25 mouse cellular contexts compared by ENCODE assay signal in genomic region chr5:134973526-134973925, GRCm38 (mm10). TPM values are rescaled to one million over a fixed set of nuclear protein-coding genes. Genes with fewer than 3 reads are reported as not detected.
A peak's percentile ranks its signal among the peaks of the same experiment; 100 is the strongest.
DNase-seq lines count a peak whose midpoint lies in the region; ATAC-seq and TF ChIP-seq lines count a peak whose summit lies in the region.
"Had no signal": no experiment of that assay in that cellular context is flagged by ENCODE, and none has a peak within 500 bp of the region (broad histone marks: within the 10 kb centered on the region; RNA-seq: fewer than 3 reads in every experiment).

No protein-coding gene starts in this region.

- no peak overlapping the region for H3K9ac ChIP-seq in lung, embryonic 14.5 days
- no peak overlapping the region for H3K9ac ChIP-seq in ES-E14 (ENCODE audit: insufficient read depth, low read depth, low read length, poor library complexity, severe bottlenecking)
- H3K9ac ChIP-seq: heart, embryonic 12.5 days; stomach, embryonic 15.5 days had no signal

- in situ Hi-C loops in ES-E14 (cut with MboI; ENCODE audit: low sequenced_read_pairs in 2 of 2, unreplicated experiment in 2 of 2): no loop called here

- ATAC-seq in lung, embryonic 14.5 days (ENCODE audit: insufficient read depth): no peak
- ATAC-seq: forebrain, embryonic 16.5 days; hindbrain, postnatal 0 days; midbrain, embryonic 16.5 days had no signal

- WGBS in lung, embryonic 14.5 days: 67% methylated on average over 7 of the region's 7 CpGs
- WGBS in lung, adult 2 months: 70% methylated on average over 7 of the region's 7 CpGs
- 73% methylated on average over 7 of the region's 7 CpGs for WGBS in small intestine, adult 2 months

- TF ChIP-seq CTCF in lung, embryonic 14.5 days (IDR thresholded peaks at IDR 0.05; ENCODE audit: low read depth): no peak
- TF ChIP-seq CTCF in lung, adult 2 months (IDR thresholded peaks at IDR 0.05; ENCODE audit: insufficient read depth, low read length): no peak
- no peak for TF ChIP-seq CTCF in small intestine, adult 2 months (IDR thresholded peaks at IDR 0.05; ENCODE audit: extremely low read depth, insufficient read length, insufficient replicate concordance, low read depth, low read length)

- no peaks in the 10 kb centered on the region for H3K27me3 ChIP-seq in lung, embryonic 14.5 days (ENCODE audit: insufficient read depth, low read length)
- H3K27me3 ChIP-seq in small intestine, adult 2 months (ENCODE audit: control insufficient read depth, insufficient read depth, low read length): no peaks in the 10 kb centered on the region
- H3K27me3 ChIP-seq: stomach, embryonic 15.5 days had no signal

- no peaks in the 10 kb centered on the region for H3K9me3 ChIP-seq in lung, embryonic 14.5 days (ENCODE audit: low read depth, low read length)
- no peaks in the 10 kb centered on the region for H3K9me3 ChIP-seq in ES-E14 (ENCODE audit: control insufficient read depth, insufficient read depth, low read depth, low read length)
- H3K9me3 ChIP-seq: forebrain, embryonic 10.5 days; heart, embryonic 12.5 days; limb, embryonic 10.5 days; midbrain, embryonic 10.5 days; stomach, embryonic 15.5 days had no signal

- H3K36me3 ChIP-seq in lung, embryonic 14.5 days (ENCODE audit: insufficient read depth): no peaks in the 10 kb centered on the region
- no peaks in the 10 kb centered on the region for H3K36me3 ChIP-seq in ES-E14 (ENCODE audit: control insufficient read depth, insufficient read depth, low read length, poor library complexity, severe bottlenecking)
- H3K36me3 ChIP-seq in small intestine, adult 2 months (ENCODE audit: control insufficient read depth, insufficient read depth, low read length): no peaks in the 10 kb centered on the region
- H3K36me3 ChIP-seq: forebrain, embryonic 10.5 days; heart, embryonic 12.5 days; limb, embryonic 10.5 days; midbrain, embryonic 10.5 days; stomach, embryonic 15.5 days had no signal

- peak overlapping the region; percentile 71 for H3K27ac ChIP-seq in lung, embryonic 14.5 days (ENCODE audit: low read depth)
- peak overlapping the region; percentile 62 for H3K27ac ChIP-seq in ES-E14 (ENCODE audit: insufficient read depth, low read depth, low read length, poor library complexity, severe bottlenecking)
- H3K27ac ChIP-seq in small intestine, adult 2 months (ENCODE audit: insufficient read depth, low read depth, low read length): peak overlapping the region; percentile 78
- H3K27ac ChIP-seq: forebrain, embryonic 10.5 days; hindbrain, postnatal 0 days; kidney, postnatal 0 days; limb, embryonic 10.5 days; midbrain, embryonic 10.5 days had no signal

- no peak for TF ChIP-seq POLR2A in lung, adult 2 months (IDR thresholded peaks at IDR 0.05; ENCODE audit: borderline replicate concordance, extremely low read depth, low read depth, low read length)
- no peak for TF ChIP-seq POLR2A in small intestine, adult 2 months (IDR thresholded peaks at IDR 0.05; ENCODE audit: low read depth, low read length)

- H3K4me1 ChIP-seq in lung, embryonic 14.5 days (ENCODE audit: insufficient read depth): no peaks in the 10 kb centered on the region; the same call in 1 of the 2 replicates
- H3K4me1 ChIP-seq in lung, adult 2 months (ENCODE audit: control insufficient read depth, insufficient read depth, low read length): peaks cover 7% of the 10 kb centered on the region
- peaks cover 16 to 18% of the 10 kb centered on the region in 2 experiments for H3K4me1 ChIP-seq in ES-E14 (ENCODE audit: control insufficient read depth in 2 of 2, insufficient read depth in 2 of 2, low read length in 2 of 2, poor library complexity in 1 of 2)
- H3K4me1 ChIP-seq in small intestine, adult 2 months (ENCODE audit: control insufficient read depth, insufficient read depth, insufficient read length, low read length): peaks cover 45% of the 10 kb centered on the region
- H3K4me1 ChIP-seq: forebrain, embryonic 10.5 days; limb, embryonic 10.5 days; midbrain, embryonic 10.5 days; stomach, embryonic 15.5 days had no signal

- DNase-seq in heart, adult 11 months: peak; percentile 85
- no peak for DNase-seq in heart, postnatal 4 days
- DNase-seq in lung, embryonic 14.5 days: no peak
- no peak for DNase-seq in lung, adult 2 months
- no peak for DNase-seq in ES-E14 (ENCODE audit: low read depth, low spot score)
- no peak for DNase-seq in layer of hippocampus, adult 9-10 months (ENCODE audit: low spot score)
- DNase-seq: adrenal gland, postnatal 36 days; cerebellum, adult 11-12 months; cerebellum, postnatal 10 days; gastrocnemius, postnatal 14 days; heart, postnatal 10 days; thymus, postnatal 25 days had no signal

- H3K4me2 ChIP-seq in lung, embryonic 14.5 days: no peak overlapping the region
- H3K4me2 ChIP-seq: heart, embryonic 12.5 days; stomach, embryonic 15.5 days had no signal

- no peak overlapping the region for H3K4me3 ChIP-seq in lung, embryonic 14.5 days (ENCODE audit: low read depth, low read length)
- no peak overlapping the region for H3K4me3 ChIP-seq in lung, adult 2 months (replicated peaks; ENCODE audit: extremely low read depth, low read depth, low read length)
- no peak overlapping the region for H3K4me3 ChIP-seq in ES-E14 (ENCODE audit: insufficient read depth in 1 of 2, low read depth in 1 of 2, low read length in 2 of 2, poor library complexity in 1 of 2, severe bottlenecking in 1 of 2)
- no peak overlapping the region for H3K4me3 ChIP-seq in small intestine, adult 2 months (ENCODE audit: low read depth, low read length)
- H3K4me3 ChIP-seq: forebrain, embryonic 10.5 days; heart, embryonic 12.5 days; limb, embryonic 10.5 days; midbrain, embryonic 10.5 days; myocyte; stomach, embryonic 15.5 days had no signal

TF ChIP-seq in ES-E14, 5 proteins besides CTCF, POLR2A, EP300 and RAD21:
- TF ChIP-seq ZC3H11A (IDR thresholded peaks at IDR 0.05; ENCODE audit: borderline replicate concordance, low read depth, low read length) (no peak), CHD2 (IDR thresholded peaks at IDR 0.05; ENCODE audit: low read depth, low read length) (no peak), ZNF384 (IDR thresholded peaks at IDR 0.05; ENCODE audit: low read depth, low read length) (no peak), MAFK (IDR thresholded peaks at IDR 0.05; ENCODE audit: insufficient read depth, low read depth, low read length) (no peak), HCFC1 (IDR thresholded peaks at IDR 0.05; ENCODE audit: borderline replicate concordance, insufficient read depth, low read length) (no peak)

RNA-seq across cellular contexts. Expression of gene Cldn3, which starts 12.5 kb away (rescaled TPM):
- under 1 TPM; 0.71 to 0.77 TPM for total RNA-seq in heart, postnatal 4 days (2021)
- polyA plus RNA-seq in lung, embryonic 14.5 days (2014; fragmentation: Nextera tagmentation; extraction: Ambion mirVana): 137 and 139 TPM in 2 replicates
- 333 and 552 TPM in 2 replicates for polyA plus RNA-seq in lung, adult 2 months (2012; rRNA removed)
- total RNA-seq in ES-E14 (2012; rRNA removed): 8.4 and 24.1 TPM in 2 replicates
- polyA plus RNA-seq in small intestine, adult 2 months (2012; rRNA removed): 1,043 and 2,448 TPM in 2 replicates
- polyA plus RNA-seq: myocyte had no signal

RNA-seq across cellular contexts. Expression of gene Cldn4, which starts 26.8 kb away (rescaled TPM):
- under 1 TPM in 1 of 2 experiments, not detected in 1; 0.14 TPM for total RNA-seq in heart, postnatal 4 days (2021)
- 41.9 and 42.4 TPM in 2 replicates for polyA plus RNA-seq in lung, embryonic 14.5 days (2014; fragmentation: Nextera tagmentation; extraction: Ambion mirVana)
- 9.2 and 18.9 TPM in 2 replicates for polyA plus RNA-seq in lung, adult 2 months (2012; rRNA removed)
- 150 and 350 TPM in 2 replicates for total RNA-seq in ES-E14 (2012; rRNA removed)
- 112 and 571 TPM in 2 replicates for polyA plus RNA-seq in small intestine, adult 2 months (2012; rRNA removed)
- total RNA-seq: adrenal gland, postnatal 36 days; gastrocnemius, postnatal 14 days; hindbrain, postnatal 0 days; layer of hippocampus, postnatal 14 days had no signal
- polyA plus RNA-seq: forebrain, embryonic 16.5 days; hindbrain, postnatal 0 days; midbrain, embryonic 16.5 days; myocyte; neural tube, embryonic 14.5 days had no signal

RNA-seq across cellular contexts. Expression of gene Abhd11, which starts 35.4 kb away (rescaled TPM):
- total RNA-seq in heart, postnatal 4 days (2021): 10 to 100 TPM; 55.0 to 59.6 TPM
- polyA plus RNA-seq in lung, embryonic 14.5 days (2014; fragmentation: Nextera tagmentation; extraction: Ambion mirVana): 60.0 and 71.0 TPM in 2 replicates
- polyA plus RNA-seq in lung, adult 2 months (2012; rRNA removed): 66.9 and 78.4 TPM in 2 replicates
- total RNA-seq in ES-E14 (2012; rRNA removed): 64.8 and 105 TPM in 2 replicates
- 48.1 and 90.7 TPM in 2 replicates for polyA plus RNA-seq in small intestine, adult 2 months (2012; rRNA removed)

RNA-seq across cellular contexts. Expression of gene Mettl27, which starts 41.4 kb away (rescaled TPM):
- total RNA-seq in heart, postnatal 4 days (2021): 1 to 10 TPM; 6.2 to 7.1 TPM
- polyA plus RNA-seq in lung, embryonic 14.5 days (2014; fragmentation: Nextera tagmentation; extraction: Ambion mirVana): 23.0 and 23.9 TPM in 2 replicates
- 16.3 and 23.2 TPM in 2 replicates for polyA plus RNA-seq in lung, adult 2 months (2012; rRNA removed)
- total RNA-seq in ES-E14 (2012; rRNA removed): 15.6 and 17.3 TPM in 2 replicates
- polyA plus RNA-seq in small intestine, adult 2 months (2012; rRNA removed): 8.2 and 21.4 TPM in 2 replicates

RNA-seq across cellular contexts. Expression of gene Stx1a, which starts 49.8 kb away (rescaled TPM):
- total RNA-seq in heart, postnatal 4 days (2021): 1 to 10 TPM; 5.6 to 6.0 TPM
- polyA plus RNA-seq in lung, embryonic 14.5 days (2014; fragmentation: Nextera tagmentation; extraction: Ambion mirVana): 13.2 and 14.5 TPM in 2 replicates
- polyA plus RNA-seq in lung, adult 2 months (2012; rRNA removed): 10.6 and 11.7 TPM in 2 replicates
- total RNA-seq in ES-E14 (2012; rRNA removed): 9.5 and 14.6 TPM in 2 replicates
- 4.6 and 5.1 TPM in 2 replicates for polyA plus RNA-seq in small intestine, adult 2 months (2012; rRNA removed)
